Comparison of ENCODE assay signal across 32 mouse cellular contexts in the genomic region with DNA sequence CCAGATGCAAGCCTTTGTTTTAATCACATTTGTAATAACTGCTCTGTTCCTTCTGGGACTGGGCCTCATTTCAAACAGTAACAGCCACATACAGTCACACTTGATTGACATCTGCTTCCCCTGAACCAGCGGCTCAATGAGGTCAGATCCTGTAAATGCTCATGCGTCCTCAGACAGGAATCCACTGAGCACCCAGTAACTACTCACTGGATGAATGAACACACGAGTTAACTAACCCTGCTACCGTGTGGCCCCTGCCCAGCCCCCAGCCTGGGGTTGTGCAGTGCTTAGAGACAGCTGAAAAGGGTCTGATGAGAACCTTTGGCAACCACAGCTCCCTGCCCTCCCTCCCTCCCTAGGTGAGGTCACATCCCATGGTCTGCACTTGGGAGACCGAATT. TPM values are rescaled to one million over a fixed set of nuclear protein-coding genes. Genes with fewer than 3 reads are reported as not detected.
"Had no signal": no experiment of that assay in that cellular context is flagged by ENCODE, and none has a peak within 500 bp of the region (broad histone marks: within the 10 kb centered on the region; RNA-seq: fewer than 3 reads in every experiment).

No protein-coding gene starts in this region.

- H3K9me3 ChIP-seq: limb, embryonic 12.5 days; limb, embryonic 15.5 days; liver, embryonic 15.5 days; midbrain, embryonic 12.5 days; neural tube, embryonic 13.5 days had no signal

- H3K4me3 ChIP-seq: limb, embryonic 12.5 days; limb, embryonic 15.5 days; liver, embryonic 15.5 days; midbrain, embryonic 12.5 days; myocyte; neural tube, embryonic 13.5 days had no signal

- ATAC-seq: intestine, postnatal 0 days; midbrain, embryonic 16.5 days had no signal

- H3K27ac ChIP-seq: limb, embryonic 12.5 days; limb, embryonic 15.5 days; liver, embryonic 15.5 days; midbrain, embryonic 12.5 days; neural tube, embryonic 13.5 days; stomach, postnatal 0 days had no signal

- H3K27me3 ChIP-seq: limb, embryonic 15.5 days; neural tube, embryonic 13.5 days had no signal

- H3K36me3 ChIP-seq: limb, embryonic 12.5 days; limb, embryonic 15.5 days; liver, embryonic 15.5 days; midbrain, embryonic 12.5 days; neural tube, embryonic 13.5 days had no signal

- H3K4me1 ChIP-seq: limb, embryonic 12.5 days; limb, embryonic 15.5 days; liver, embryonic 15.5 days; midbrain, embryonic 12.5 days; neural tube, embryonic 13.5 days had no signal

- DNase-seq: kidney, adult 2 months; left cerebral cortex, postnatal 4 days; lung, adult 2 months; lung, postnatal 14 days; lung, postnatal 4 days; right cerebral cortex, adult 18-20 months; right cerebral cortex, postnatal 14 days; right cerebral cortex, postnatal 4 days; thymus, adult 18-20 months; thymus, postnatal 14 days; thymus, postnatal 4 days had no signal

- H3K9ac ChIP-seq: limb, embryonic 12.5 days; limb, embryonic 15.5 days; liver, embryonic 15.5 days; midbrain, embryonic 12.5 days; neural tube, embryonic 13.5 days had no signal

- H3K4me2 ChIP-seq: limb, embryonic 12.5 days; limb, embryonic 15.5 days; liver, embryonic 11.5 days; liver, embryonic 15.5 days; midbrain, embryonic 12.5 days; neural tube, embryonic 13.5 days had no signal

RNA-seq across cellular contexts. Expression of a gene that starts 13.8 kb away (rescaled TPM):
- total RNA-seq: layer of hippocampus, adult 18-20 months; layer of hippocampus, postnatal 14 days; left cerebral cortex, adult 8-10 months; left cerebral cortex, postnatal 14 days; left cerebral cortex, postnatal 4 days; megakaryocyte progenitor cell, adult 5-6 weeks; megakaryocyte-erythroid progenitor cell, adult 5-6 weeks; monocyte, adult 5-6 weeks; neutrophil, adult 5-6 weeks had no signal
- polyA plus RNA-seq: intestine, embryonic 14.5 days; intestine, postnatal 0 days; kidney, adult 2 months; limb, embryonic 12.5 days; limb, embryonic 15.5 days; liver, embryonic 11.5 days; liver, embryonic 15.5 days; lung, adult 2 months; lung, embryonic 16.5 days; midbrain, embryonic 12.5 days; midbrain, embryonic 16.5 days; myocyte; neural tube, embryonic 13.5 days; stomach, embryonic 14.5 days; stomach, postnatal 0 days had no signal
